Mouse (Mus musculus): ENCODE measurements at regions not wholly inside any gene's neighbourhood (a gene's known extent, or its start where the extent isn't known, plus 50 kb on each side); places are given as distances from the start of the nearest gene placed in this dataset.

GRCm38 (mm10) chr1:121029375-121029774, 303.0 kb downstream of the Insig2 start:
- no peaks in the 10 kb centered on the region for H3K36me3 ChIP-seq (ENCODE audit: control insufficient read depth, insufficient read depth, low read length)
- no peak for DNase-seq (ENCODE audit: low read depth in 1 of 2, low spot score in 2 of 2)
- WGBS: 86% methylated on average over 2 of the region's 2 CpGs

GRCm38 (mm10) chr1:121034761-121035393, 297.5 kb downstream of the Insig2 start:
- Histone ChIP-seq H3K36me3 (ENCODE audit: control insufficient read depth, insufficient read depth, low read length) (no peaks in the 10 kb centered on the region), H3K4me1 (ENCODE audit: control insufficient read depth, insufficient read depth, insufficient read length) (no peaks in the 10 kb centered on the region), H3K27ac (ENCODE audit: insufficient read depth, low read length) (no peak overlapping the region), H3K27me3 (ENCODE audit: control insufficient read depth, insufficient read depth, low read length) (no peaks in the 10 kb centered on the region), H3K4me3 (ENCODE audit: extremely low read depth, insufficient read depth, insufficient read length) (no peak overlapping the region)
- TF ChIP-seq CTCF (IDR thresholded peaks at IDR 0.05; ENCODE audit: extremely low read depth, insufficient read depth, insufficient read length, insufficient replicate concordance) (no peak), POLR2A (IDR thresholded peaks at IDR 0.05; ENCODE audit: low read depth, low read length) (no peak)
- WGBS: 88% methylated on average over 10 of the region's 10 CpGs
- DNase-seq (ENCODE audit: low read depth in 1 of 2, low spot score in 2 of 2): no peak

More at GRCm38 (mm10) chr1:121029375-121029774, 303.0 kb downstream of the Insig2 start:
- Histone ChIP-seq H3K27ac (ENCODE audit: insufficient read depth, low read length) (no peak overlapping the region), H3K4me1 (ENCODE audit: control insufficient read depth, insufficient read depth, insufficient read length) (no peaks in the 10 kb centered on the region), H3K4me3 (ENCODE audit: extremely low read depth, insufficient read depth, insufficient read length) (no peak overlapping the region), H3K27me3 (ENCODE audit: control insufficient read depth, insufficient read depth, low read length) (no peaks in the 10 kb centered on the region)
- TF ChIP-seq POLR2A (IDR thresholded peaks at IDR 0.05; ENCODE audit: low read depth, low read length) (no peak), CTCF (IDR thresholded peaks at IDR 0.05; ENCODE audit: extremely low read depth, insufficient read depth, insufficient read length, insufficient replicate concordance) (no peak)

- no peak for DNase-seq (ENCODE audit: low read depth in 1 of 2, low spot score in 2 of 2)
- no peaks in the 10 kb centered on the region for H3K4me1 ChIP-seq (ENCODE audit: control insufficient read depth, insufficient read depth, insufficient read length)
- H3K27ac ChIP-seq (ENCODE audit: insufficient read depth, low read length): no peak overlapping the region
- 88% methylated on average over 6 of the region's 6 CpGs for WGBS
- H3K4me3 ChIP-seq (ENCODE audit: extremely low read depth, insufficient read depth, insufficient read length): no peak overlapping the region
- H3K27me3 ChIP-seq (ENCODE audit: control insufficient read depth, insufficient read depth, low read length): no peaks in the 10 kb centered on the region
- TF ChIP-seq POLR2A (IDR thresholded peaks at IDR 0.05; ENCODE audit: low read depth, low read length) (no peak), CTCF (IDR thresholded peaks at IDR 0.05; ENCODE audit: extremely low read depth, insufficient read depth, insufficient read length, insufficient replicate concordance) (no peak)
- no peaks in the 10 kb centered on the region for H3K36me3 ChIP-seq (ENCODE audit: control insufficient read depth, insufficient read depth, low read length)
Measured at GRCm38 (mm10) chr1:121046581-121046980, 285.8 kb downstream of the Insig2 start.

GRCm38 (mm10) chr1:121047406-121047805, 285.0 kb downstream of the Insig2 start:
- Histone ChIP-seq H3K27ac (ENCODE audit: insufficient read depth, low read length) (no peak overlapping the region), H3K4me3 (ENCODE audit: extremely low read depth, insufficient read depth, insufficient read length) (no peak overlapping the region), H3K4me1 (ENCODE audit: control insufficient read depth, insufficient read depth, insufficient read length) (no peaks in the 10 kb centered on the region), H3K27me3 (ENCODE audit: control insufficient read depth, insufficient read depth, low read length) (no peaks in the 10 kb centered on the region), H3K36me3 (ENCODE audit: control insufficient read depth, insufficient read depth, low read length) (no peaks in the 10 kb centered on the region)
- no peak for DNase-seq (ENCODE audit: low read depth in 1 of 2, low spot score in 2 of 2)
- TF ChIP-seq CTCF (IDR thresholded peaks at IDR 0.05; ENCODE audit: extremely low read depth, insufficient read depth, insufficient read length, insufficient replicate concordance): no peak
- no peak for TF ChIP-seq POLR2A (IDR thresholded peaks at IDR 0.05; ENCODE audit: low read depth, low read length)
- WGBS: 35% methylated on average over 2 of the region's 2 CpGs

GRCm38 (mm10) chr1:121049684-121050083, 282.7 kb downstream of the Insig2 start:
- no peak overlapping the region for H3K27ac ChIP-seq (ENCODE audit: insufficient read depth, low read length)
- no peak for TF ChIP-seq CTCF (IDR thresholded peaks at IDR 0.05; ENCODE audit: extremely low read depth, insufficient read depth, insufficient read length, insufficient replicate concordance)
- TF ChIP-seq POLR2A (IDR thresholded peaks at IDR 0.05; ENCODE audit: low read depth, low read length): no peak
- H3K4me3 ChIP-seq (ENCODE audit: extremely low read depth, insufficient read depth, insufficient read length): no peak overlapping the region
- H3K36me3 ChIP-seq (ENCODE audit: control insufficient read depth, insufficient read depth, low read length): no peaks in the 10 kb centered on the region
- H3K27me3 ChIP-seq (ENCODE audit: control insufficient read depth, insufficient read depth, low read length): no peaks in the 10 kb centered on the region
- 83% methylated on average over 4 of the region's 4 CpGs for WGBS
- no peak for DNase-seq (ENCODE audit: low read depth in 1 of 2, low spot score in 2 of 2)
- H3K4me1 ChIP-seq (ENCODE audit: control insufficient read depth, insufficient read depth, insufficient read length): no peaks in the 10 kb centered on the region

GRCm38 (mm10) chr1:121050695-121051495, 281.5 kb downstream of the Insig2 start:
- no peak for DNase-seq (ENCODE audit: low read depth in 1 of 2, low spot score in 2 of 2)
- 57% methylated on average over 12 of the region's 12 CpGs for WGBS
- H3K4me3 ChIP-seq (ENCODE audit: extremely low read depth, insufficient read depth, insufficient read length): no peak overlapping the region
- no peak overlapping the region for H3K27ac ChIP-seq (ENCODE audit: insufficient read depth, low read length)
- TF ChIP-seq CTCF (IDR thresholded peaks at IDR 0.05; ENCODE audit: extremely low read depth, insufficient read depth, insufficient read length, insufficient replicate concordance): no peak
- TF ChIP-seq POLR2A (IDR thresholded peaks at IDR 0.05; ENCODE audit: low read depth, low read length): no peak
- H3K36me3 ChIP-seq (ENCODE audit: control insufficient read depth, insufficient read depth, low read length): no peaks in the 10 kb centered on the region
- H3K27me3 ChIP-seq (ENCODE audit: control insufficient read depth, insufficient read depth, low read length): no peaks in the 10 kb centered on the region
- no peaks in the 10 kb centered on the region for H3K4me1 ChIP-seq (ENCODE audit: control insufficient read depth, insufficient read depth, insufficient read length)
